In genomic region chr9:46599931-46600708, GRCm38 (mm10) we compare ENCODE assay signal across 8 mouse cellular contexts.
A peak's percentile ranks its signal among the peaks of the same experiment; 100 is the strongest.
DNase-seq lines count a peak whose midpoint lies in the region; ATAC-seq lines count a peak whose summit lies in the region.

No protein-coding gene starts in this region.

- H3K4me1 ChIP-seq in heart, embryonic 12.5 days (replicated peaks), result peaks cover 16% of the 10 kb centered on the region
- peaks cover 43% of the 10 kb centered on the region for H3K4me1 ChIP-seq in forebrain, embryonic 13.5 days

- H3K9me3 ChIP-seq in heart, embryonic 12.5 days (replicated peaks), result no peaks in the 10 kb centered on the region
- no peaks in the 10 kb centered on the region for H3K9me3 ChIP-seq in forebrain, embryonic 13.5 days (replicated peaks)

- H3K36me3 ChIP-seq in heart, embryonic 12.5 days, result no peaks in the 10 kb centered on the region
- no peaks in the 10 kb centered on the region for H3K36me3 ChIP-seq in forebrain, embryonic 13.5 days (ENCODE audit: poor library complexity, severe bottlenecking)

- no peak overlapping the region for H3K4me3 ChIP-seq in heart, embryonic 12.5 days
- no peak overlapping the region for H3K4me3 ChIP-seq in forebrain, embryonic 13.5 days

- H3K4me2 ChIP-seq in heart, embryonic 12.5 days, result peak overlapping the region; percentile 45
- peak overlapping the region; percentile 11; the same call in 1 of the 2 replicates for H3K4me2 ChIP-seq in forebrain, embryonic 13.5 days

- ATAC-seq in heart, embryonic 12.5 days (ENCODE audit: insufficient number of reproducible peaks, low FRiP score), result no peak
- peak; percentile 73 for ATAC-seq in forebrain, embryonic 13.5 days

- H3K27ac ChIP-seq in heart, embryonic 12.5 days (ENCODE audit: poor library complexity, severe bottlenecking), result no peak overlapping the region
- H3K27ac ChIP-seq in forebrain, embryonic 13.5 days, result peak overlapping the region; percentile 67

- no peak overlapping the region for H3K9ac ChIP-seq in heart, embryonic 12.5 days
- H3K9ac ChIP-seq in forebrain, embryonic 13.5 days, result no peak overlapping the region

- no peak for DNase-seq in heart, adult 9 months (ENCODE audit: low spot score in 2 of 2)
- DNase-seq in adrenal gland, adult 8-10 months, result peak; percentile 18
- DNase-seq in layer of hippocampus, adult 9-11 months, result peak; percentile 61
- peak; percentile 97 for DNase-seq in retina, postnatal 1 day
- DNase-seq in spleen, postnatal 14 days (ENCODE audit: low spot score in 2 of 2), result no peak
- DNase-seq in yolk sac, embryonic 10.5 days (ENCODE audit: low spot score), result no peak

- 13% methylated on average over 8 of the region's 8 CpGs for WGBS in heart, embryonic 12.5 days
- 16% methylated on average over 8 of the region's 8 CpGs for WGBS in forebrain, embryonic 13.5 days

- peaks cover 24% of the 10 kb centered on the region for H3K27me3 ChIP-seq in heart, embryonic 12.5 days (replicated peaks)
- H3K27me3 ChIP-seq in forebrain, embryonic 13.5 days, result no peaks in the 10 kb centered on the region

Comparison
In these comparisons a context has a peak if more than half of its experiments do, and no peak if none do; other contexts are left out.
1. DNase-seq: peak in adrenal gland, adult 8-10 months (single experiment), layer of hippocampus, adult 9-11 months (single experiment) and retina, postnatal 1 day (single experiment); none in heart, adult 9 months (0 of 2), spleen, postnatal 14 days (0 of 2) and yolk sac, embryonic 10.5 days (single experiment).